Mouse (Mus musculus): ENCODE measurements around the gene Pofut2. TPM values are rescaled to one million over a fixed set of nuclear protein-coding genes. Genes with fewer than 3 reads are reported as not detected.
A peak's percentile ranks its signal among the peaks of the same experiment; 100 is the strongest.

Gene Pofut2
- polyA plus RNA-seq, 1 experiment from 2014 or later = 108 TPM

- Histone ChIP-seq H3K4me1 (ENCODE audit: control insufficient read depth, insufficient read depth, low read length) (peaks cover 13% of the 10 kb centered on the region; the same call in 1 of the 2 replicates), H3K27me3 (replicated peaks; ENCODE audit: control insufficient read depth, insufficient read depth, low read length) (no peaks in the 10 kb centered on the region), H3K36me3 (ENCODE audit: control insufficient read depth, insufficient read depth, low read length) (no peaks in the 10 kb centered on the region), H3K4me3 (ENCODE audit: low read length) (no peak overlapping the region), H3K27ac (ENCODE audit: low read length) (peak overlapping the region; percentile 65), H3K9me3 (ENCODE audit: control insufficient read depth, low read length) (no peaks in the 10 kb centered on the region), H3K9ac (ENCODE audit: low read depth, low read length) (peak overlapping the region; percentile 42; the same call in 1 of the 2 replicates), H3K4me2 (ENCODE audit: low read depth, low read length) (0 out of 2 replicates have a peak overlapping the region, but pooled peaks have one; percentile 4)
- WGBS = 61% methylated on average over 14 of the region's 14 CpGs
- peak; percentile 54 for ATAC-seq
Measured at GRCm38 (mm10) chr10:77242871-77243270, 16.1 kb upstream of the Pofut2 start.

- peak; percentile 26; the same call in 1 of the 2 replicates for ATAC-seq
- 68% methylated on average over 11 of the region's 11 CpGs for WGBS
- no peak overlapping the region for H3K4me2 ChIP-seq (ENCODE audit: low read depth, low read length)
- H3K4me1 ChIP-seq (ENCODE audit: control insufficient read depth, insufficient read depth, low read length) = peaks cover 15% of the 10 kb centered on the region; the same call in 1 of the 2 replicates
- no peaks in the 10 kb centered on the region for H3K9me3 ChIP-seq (ENCODE audit: control insufficient read depth, low read length)
- H3K27ac ChIP-seq (ENCODE audit: low read length) = peak overlapping the region; percentile 65
- H3K4me3 ChIP-seq (ENCODE audit: low read length) = no peak overlapping the region
- H3K27me3 ChIP-seq (replicated peaks; ENCODE audit: control insufficient read depth, insufficient read depth, low read length) = no peaks in the 10 kb centered on the region
- H3K36me3 ChIP-seq (ENCODE audit: control insufficient read depth, insufficient read depth, low read length) = no peaks in the 10 kb centered on the region
- no peak overlapping the region; the same call in 1 of the 2 replicates for H3K9ac ChIP-seq (ENCODE audit: low read depth, low read length)
Measured at GRCm38 (mm10) chr10:77243572-77244161, 15.4 kb upstream of the Pofut2 start.

- ATAC-seq = no peak
- 92% methylated on average over 6 of the region's 6 CpGs for WGBS
Measured at GRCm38 (mm10) chr10:77244777-77245176, 14.2 kb upstream of the Pofut2 start.

GRCm38 (mm10) chr10:77247048-77247447 lies 12.0 kb upstream of the Pofut2 start:
- no peak for ATAC-seq
- no peak overlapping the region for H3K4me3 ChIP-seq (ENCODE audit: low read length)
- no peak overlapping the region for H3K4me2 ChIP-seq (ENCODE audit: low read depth, low read length)
- no peak overlapping the region for H3K27ac ChIP-seq (ENCODE audit: low read length)
- 84% methylated on average over 5 of the region's 5 CpGs for WGBS
- H3K9me3 ChIP-seq (ENCODE audit: control insufficient read depth, low read length) = no peaks in the 10 kb centered on the region
- H3K4me1 ChIP-seq (ENCODE audit: control insufficient read depth, insufficient read depth, low read length) = peaks cover 31% of the 10 kb centered on the region
- H3K27me3 ChIP-seq (replicated peaks; ENCODE audit: control insufficient read depth, insufficient read depth, low read length) = no peaks in the 10 kb centered on the region
- no peak overlapping the region for H3K9ac ChIP-seq (ENCODE audit: low read depth, low read length)
- H3K36me3 ChIP-seq (ENCODE audit: control insufficient read depth, insufficient read depth, low read length) = no peaks in the 10 kb centered on the region

More at GRCm38 (mm10) chr10:77244777-77245176, 14.2 kb upstream of the Pofut2 start:
- Histone ChIP-seq H3K4me2 (ENCODE audit: low read depth, low read length) (no peak overlapping the region), H3K4me3 (ENCODE audit: low read length) (no peak overlapping the region), H3K9ac (ENCODE audit: low read depth, low read length) (no peak overlapping the region), H3K27ac (ENCODE audit: low read length) (no peak overlapping the region), H3K27me3 (replicated peaks; ENCODE audit: control insufficient read depth, insufficient read depth, low read length) (no peaks in the 10 kb centered on the region), H3K9me3 (ENCODE audit: control insufficient read depth, low read length) (no peaks in the 10 kb centered on the region), H3K4me1 (ENCODE audit: control insufficient read depth, insufficient read depth, low read length) (peaks cover 15% of the 10 kb centered on the region; the same call in 1 of the 2 replicates), H3K36me3 (ENCODE audit: control insufficient read depth, insufficient read depth, low read length) (no peaks in the 10 kb centered on the region)

GRCm38 (mm10) chr10:77247707-77248106 lies 11.3 kb upstream of the Pofut2 start:
- H3K9ac ChIP-seq (ENCODE audit: low read depth, low read length) = no peak overlapping the region; the same call in 1 of the 2 replicates
- no peak for ATAC-seq
- peaks cover 38% of the 10 kb centered on the region for H3K4me1 ChIP-seq (ENCODE audit: control insufficient read depth, insufficient read depth, low read length)
- H3K36me3 ChIP-seq (ENCODE audit: control insufficient read depth, insufficient read depth, low read length) = no peaks in the 10 kb centered on the region
- H3K27ac ChIP-seq (ENCODE audit: low read length) = no peak overlapping the region
- no peak overlapping the region for H3K4me3 ChIP-seq (ENCODE audit: low read length)
- WGBS = 46% methylated on average over 7 of the region's 7 CpGs
- no peaks in the 10 kb centered on the region for H3K27me3 ChIP-seq (replicated peaks; ENCODE audit: control insufficient read depth, insufficient read depth, low read length)
- H3K4me2 ChIP-seq (ENCODE audit: low read depth, low read length) = no peak overlapping the region
- H3K9me3 ChIP-seq (ENCODE audit: control insufficient read depth, low read length) = no peaks in the 10 kb centered on the region

GRCm38 (mm10) chr10:77251223-77251783 lies 7.7 kb upstream of the Pofut2 start:
- H3K9me3 ChIP-seq (ENCODE audit: control insufficient read depth, low read length) = no peaks in the 10 kb centered on the region
- H3K36me3 ChIP-seq (ENCODE audit: control insufficient read depth, insufficient read depth, low read length) = no peaks in the 10 kb centered on the region
- peak overlapping the region; percentile 29 for H3K4me3 ChIP-seq (ENCODE audit: low read length)
- H3K9ac ChIP-seq (ENCODE audit: low read depth, low read length) = peak overlapping the region; percentile 56
- H3K27ac ChIP-seq (ENCODE audit: low read length) = peak overlapping the region; percentile 88
- H3K27me3 ChIP-seq (replicated peaks; ENCODE audit: control insufficient read depth, insufficient read depth, low read length) = no peaks in the 10 kb centered on the region
- WGBS = 22% methylated on average over 18 of the region's 18 CpGs
- peaks cover 40% of the 10 kb centered on the region for H3K4me1 ChIP-seq (ENCODE audit: control insufficient read depth, insufficient read depth, low read length)
- H3K4me2 ChIP-seq (ENCODE audit: low read depth, low read length) = peak overlapping the region; percentile 53
- peak; percentile 52 for ATAC-seq

- peak overlapping the region; percentile 56 for H3K9ac ChIP-seq (ENCODE audit: low read depth, low read length)
- H3K36me3 ChIP-seq (ENCODE audit: control insufficient read depth, insufficient read depth, low read length) = no peaks in the 10 kb centered on the region
- H3K27me3 ChIP-seq (replicated peaks; ENCODE audit: control insufficient read depth, insufficient read depth, low read length) = no peaks in the 10 kb centered on the region
- H3K4me3 ChIP-seq (ENCODE audit: low read length) = peak overlapping the region; percentile 29
- H3K9me3 ChIP-seq (ENCODE audit: control insufficient read depth, low read length) = no peaks in the 10 kb centered on the region
- H3K4me1 ChIP-seq (ENCODE audit: control insufficient read depth, insufficient read depth, low read length) = peaks cover 40% of the 10 kb centered on the region
- H3K27ac ChIP-seq (ENCODE audit: low read length) = peak overlapping the region; percentile 88
- H3K4me2 ChIP-seq (ENCODE audit: low read depth, low read length) = peak overlapping the region; percentile 53
- WGBS = 49% methylated on average over 18 of the region's 18 CpGs
- peak; percentile 47 for ATAC-seq
Measured at GRCm38 (mm10) chr10:77251784-77252539, 7.1 kb upstream of the Pofut2 start.

- Histone ChIP-seq H3K4me2 (ENCODE audit: low read depth, low read length) (no peak overlapping the region), H3K9ac (ENCODE audit: low read depth, low read length) (no peak overlapping the region), H3K4me3 (ENCODE audit: low read length) (no peak overlapping the region), H3K4me1 (ENCODE audit: control insufficient read depth, insufficient read depth, low read length) (peaks cover 35% of the 10 kb centered on the region), H3K27ac (ENCODE audit: low read length) (peak overlapping the region; percentile 88), H3K36me3 (ENCODE audit: control insufficient read depth, insufficient read depth, low read length) (no peaks in the 10 kb centered on the region), H3K9me3 (ENCODE audit: control insufficient read depth, low read length) (no peaks in the 10 kb centered on the region), H3K27me3 (replicated peaks; ENCODE audit: control insufficient read depth, insufficient read depth, low read length) (no peaks in the 10 kb centered on the region)
- 0% methylated on average over 4 of the region's 4 CpGs for WGBS
- ATAC-seq = peak; percentile 36
Measured at GRCm38 (mm10) chr10:77252790-77253189, 6.2 kb upstream of the Pofut2 start.

- H3K27ac ChIP-seq (ENCODE audit: low read length) = 0 out of 2 replicates have a peak overlapping the region, but pooled peaks have one; percentile 31
- 82% methylated on average over 3 of the region's 3 CpGs for WGBS
- no peaks in the 10 kb centered on the region for H3K27me3 ChIP-seq (replicated peaks; ENCODE audit: control insufficient read depth, insufficient read depth, low read length)
- H3K9me3 ChIP-seq (ENCODE audit: control insufficient read depth, low read length) = no peaks in the 10 kb centered on the region
- H3K4me1 ChIP-seq (ENCODE audit: control insufficient read depth, insufficient read depth, low read length) = peaks cover 38% of the 10 kb centered on the region
- ATAC-seq = no peak
- no peak overlapping the region for H3K4me2 ChIP-seq (ENCODE audit: low read depth, low read length)
- H3K9ac ChIP-seq (ENCODE audit: low read depth, low read length) = no peak overlapping the region
- H3K4me3 ChIP-seq (ENCODE audit: low read length) = no peak overlapping the region
- no peaks in the 10 kb centered on the region for H3K36me3 ChIP-seq (ENCODE audit: control insufficient read depth, insufficient read depth, low read length)
Measured at GRCm38 (mm10) chr10:77255231-77255630, 3.8 kb upstream of the Pofut2 start.
